Mouse (Mus musculus) cerebral cortex, adult 2 months (tissue): Measurements from ENCODE around the gene Zfp322a.

ENCODE experiments used
- WGBS: fragments of 180-500 bp; shearing (Covaris S2); methylation state at CpG from one replicate; pipeline ENCODE4 v1.1.7; 2018; 5-methylcytosine and 5-hydroxymethylcytosine counted together

Zfp322a gene

GRCm38 (mm10) chr13:23317305-23317889 lies 51.6 kb downstream of the Zfp322a start:
- 25% methylated on average over 18 of the region's 18 CpGs for WGBS

GRCm38 (mm10) chr13:23312909-23313669 lies 55.9 kb downstream of the Zfp322a start:
- WGBS, result 2% methylated on average over 42 of the region's 42 CpGs

GRCm38 (mm10) chr13:23310036-23310435 lies 59.0 kb downstream of the Zfp322a start:
- 11% methylated on average over 11 of the region's 11 CpGs for WGBS

- 2% methylated on average over 28 of the region's 28 CpGs for WGBS
Observed at GRCm38 (mm10) chr13:23309495-23310011, 59.5 kb downstream of the Zfp322a start.

GRCm38 (mm10) chr13:23308639-23309307 lies 60.2 kb downstream of the Zfp322a start:
- 8% methylated on average over 18 of the region's 18 CpGs for WGBS

GRCm38 (mm10) chr13:23307069-23307814 lies 61.8 kb downstream of the Zfp322a start:
- WGBS, result 6% methylated on average over 24 of the region's 24 CpGs

GRCm38 (mm10) chr13:23306707-23307068 lies 62.3 kb downstream of the Zfp322a start:
- 20% methylated on average over 10 of the region's 10 CpGs for WGBS
